13 mouse cellular contexts compared by ENCODE assay signal in the genomic region with DNA sequence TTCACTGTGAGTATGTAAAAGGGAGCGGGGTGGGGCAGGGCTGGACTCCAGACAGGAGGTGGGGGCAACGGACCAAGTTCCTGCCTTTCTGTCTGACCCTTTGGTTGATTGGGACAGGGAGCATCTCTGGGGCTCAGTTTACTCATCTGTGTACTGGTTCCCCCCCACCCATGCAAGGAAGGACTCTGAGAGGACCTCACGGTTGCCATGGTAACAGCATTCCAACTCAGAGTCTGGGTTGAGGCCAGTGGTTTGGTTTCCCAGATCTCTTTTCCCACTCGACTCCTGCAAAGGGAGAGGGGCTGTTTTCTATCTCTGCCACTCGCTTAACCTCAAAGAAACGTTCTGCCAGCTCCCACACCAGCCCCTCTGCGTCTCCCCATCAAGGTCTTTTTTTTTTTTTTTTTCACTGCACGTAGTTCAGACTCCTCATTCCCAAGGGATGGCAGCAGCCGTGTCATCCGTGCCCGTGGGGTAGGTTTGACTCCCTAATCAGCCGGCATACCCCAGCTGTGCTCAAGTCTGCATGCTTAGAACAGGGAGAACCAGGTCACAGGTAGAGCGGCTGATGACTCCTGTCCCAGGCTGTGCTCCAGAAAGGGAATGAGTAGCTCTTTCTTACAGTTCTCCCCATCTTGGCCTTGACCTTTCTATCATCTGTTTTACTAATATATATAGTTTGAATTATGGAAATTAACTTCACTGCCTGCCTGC. TPM values are rescaled to one million over a fixed set of nuclear protein-coding genes. Genes with fewer than 3 reads are reported as not detected.
A peak's percentile ranks its signal among the peaks of the same experiment; 100 is the strongest.
DNase-seq lines count a peak whose midpoint lies in the region; ATAC-seq and TF ChIP-seq lines count a peak whose summit lies in the region.
"Had no signal": no experiment of that assay in that cellular context is flagged by ENCODE, and none has a peak within 500 bp of the region (broad histone marks: within the 10 kb centered on the region; RNA-seq: fewer than 3 reads in every experiment).

No protein-coding gene starts in this region.

- H3K9ac ChIP-seq in heart, embryonic 13.5 days, result 0 out of 2 replicates have a peak overlapping the region, but pooled peaks have one; percentile 28
- 0 out of 2 replicates have a peak overlapping the region, but pooled peaks have one; percentile 8 for H3K9ac ChIP-seq in neural tube, embryonic 13.5 days
- no peak overlapping the region for H3K9ac ChIP-seq in hindbrain, postnatal 0 days (replicated peaks; ENCODE audit: low read length)

- no peak overlapping the region; the same call in 1 of the 2 replicates for H3K4me2 ChIP-seq in heart, embryonic 13.5 days
- no peak overlapping the region for H3K4me2 ChIP-seq in neural tube, embryonic 13.5 days
- no peak overlapping the region; the same call in 1 of the 2 replicates for H3K4me2 ChIP-seq in hindbrain, postnatal 0 days (ENCODE audit: low read depth, low read length)

- no peak overlapping the region for H3K4me3 ChIP-seq in heart, embryonic 13.5 days
- H3K4me3 ChIP-seq in heart, embryonic 10.5 days, result no peak overlapping the region
- H3K4me3 ChIP-seq in neural tube, embryonic 13.5 days, result no peak overlapping the region
- H3K4me3 ChIP-seq in hindbrain, postnatal 0 days (ENCODE audit: low read length), result no peak overlapping the region

- H3K27ac ChIP-seq in heart, embryonic 13.5 days (replicated peaks), result no peak overlapping the region
- no peak overlapping the region for H3K27ac ChIP-seq in heart, embryonic 10.5 days
- no peak overlapping the region for H3K27ac ChIP-seq in neural tube, embryonic 13.5 days (replicated peaks)
- no peak overlapping the region for H3K27ac ChIP-seq in hindbrain, postnatal 0 days
- H3K27ac ChIP-seq: macrophage had no signal

- no peak for TF ChIP-seq CTCF in hindbrain, postnatal 0 days (IDR thresholded peaks at IDR 0.05; ENCODE audit: low read depth)

- intact Hi-C loops in gastrocnemius, postnatal 36 days (cut with DNase I), result no loop called here
- intact Hi-C loops in gastrocnemius, postnatal 14 days (cut with DNase I; ENCODE audit: low total_unique reads), result loop anchor here (5.0 kb wide), 1 partner anchor 34 kb away; the partner anchor contains the start of gene Traip

- no peak for ATAC-seq in heart, embryonic 13.5 days (ENCODE audit: extremely low read depth, insufficient number of reproducible peaks, low FRiP score, low TSS enrichment)
- ATAC-seq in neural tube, embryonic 13.5 days (ENCODE audit: low read depth), result 0 out of 2 replicates have a peak, but pooled peaks have one; percentile 45
- peak; percentile 41 for ATAC-seq in hindbrain, postnatal 0 days

- 31% methylated on average over 13 of the region's 13 CpGs for WGBS in heart, embryonic 13.5 days
- 30% methylated on average over 13 of the region's 13 CpGs for WGBS in heart, embryonic 10.5 days
- 37% methylated on average over 13 of the region's 13 CpGs for WGBS in neural tube, embryonic 13.5 days
- WGBS in hindbrain, postnatal 0 days, result 21% methylated on average over 13 of the region's 13 CpGs

- no peaks in the 10 kb centered on the region for H3K9me3 ChIP-seq in heart, embryonic 13.5 days
- H3K9me3 ChIP-seq in heart, embryonic 10.5 days, result no peaks in the 10 kb centered on the region
- no peaks in the 10 kb centered on the region for H3K9me3 ChIP-seq in neural tube, embryonic 13.5 days
- H3K9me3 ChIP-seq in hindbrain, postnatal 0 days (ENCODE audit: low read length), result no peaks in the 10 kb centered on the region

- no peak for DNase-seq in heart, embryonic 10.5 days (ENCODE audit: low spot score)
- DNase-seq in neural tube, embryonic 10.5 days (ENCODE audit: extremely low spot score, low spot score), result no peak
- DNase-seq in hindbrain, postnatal 0 days (ENCODE audit: low spot score), result peak; percentile 76
- peak; percentile 44 for DNase-seq in yolk sac, embryonic 10.5 days (ENCODE audit: low spot score)
- no peak for DNase-seq in gastrocnemius, postnatal 36 days
- no peak for DNase-seq in gastrocnemius, postnatal 14 days
- DNase-seq: adrenal gland, adult 8-10 months; heart, adult 18-20 months had no signal

- peaks cover under 1% of the 10 kb centered on the region; the same call in 1 of the 2 replicates for H3K36me3 ChIP-seq in heart, embryonic 13.5 days
- H3K36me3 ChIP-seq in heart, embryonic 10.5 days, result 0 out of 2 replicates have a peak, but pooled peaks cover 4% of the 10 kb centered on the region
- no peaks in the 10 kb centered on the region for H3K36me3 ChIP-seq in neural tube, embryonic 13.5 days
- H3K36me3 ChIP-seq in hindbrain, postnatal 0 days (ENCODE audit: insufficient read depth, low read length), result no peaks in the 10 kb centered on the region

- peaks cover 40% of the 10 kb centered on the region for H3K27me3 ChIP-seq in heart, embryonic 13.5 days (replicated peaks)
- H3K27me3 ChIP-seq in heart, embryonic 10.5 days (ENCODE audit: insufficient read depth, poor library complexity, severe bottlenecking), result peaks cover 35% of the 10 kb centered on the region; the same call in 1 of the 2 replicates
- no peaks in the 10 kb centered on the region for H3K27me3 ChIP-seq in neural tube, embryonic 13.5 days
- H3K27me3 ChIP-seq in hindbrain, postnatal 0 days (ENCODE audit: insufficient read depth, low read length), result no peaks in the 10 kb centered on the region

- peaks cover 19% of the 10 kb centered on the region for H3K4me1 ChIP-seq in heart, embryonic 13.5 days
- peaks cover 32% of the 10 kb centered on the region for H3K4me1 ChIP-seq in heart, embryonic 10.5 days
- peaks cover 12% of the 10 kb centered on the region for H3K4me1 ChIP-seq in neural tube, embryonic 13.5 days (replicated peaks)
- H3K4me1 ChIP-seq in hindbrain, postnatal 0 days (ENCODE audit: insufficient read depth, low read length), result peaks cover 8% of the 10 kb centered on the region

RNA-seq across cellular contexts. Expression of gene Actl11, which starts 10.2 kb away (rescaled TPM):
- not detected in 2 replicates for polyA plus RNA-seq in heart, embryonic 13.5 days (2015; fragmentation: Nextera tagmentation; extraction: Ambion mirVana)
- not detected in 2 replicates for polyA plus RNA-seq in heart, embryonic 10.5 days (2016; fragmentation: Nextera tagmentation; extraction: Ambion mirVana)
- not detected in 2 replicates for polyA plus RNA-seq in neural tube, embryonic 13.5 days (2015; fragmentation: Nextera tagmentation; extraction: Ambion mirVana)
- total RNA-seq in hindbrain, postnatal 0 days (2014; rRNA removed), result not detected in 2 replicates
- not detected in 2 replicates for polyA plus RNA-seq in hindbrain, postnatal 0 days (2015; fragmentation: Nextera tagmentation; extraction: Ambion mirVana)
- total RNA-seq in gastrocnemius, postnatal 36 days (2021), result not detected
- not detected for total RNA-seq in gastrocnemius, postnatal 14 days (2021)
- total RNA-seq: adrenal gland, adult 8-10 months; CH12.LX; heart, adult 18-20 months; layer of hippocampus, adult 18-20 months had no signal
- polyA plus RNA-seq: macrophage had no signal

RNA-seq across cellular contexts. Expression of gene Mst1r, which starts 11.4 kb away (rescaled TPM):
- polyA plus RNA-seq in heart, embryonic 13.5 days (2015; fragmentation: Nextera tagmentation; extraction: Ambion mirVana), result 2.7 and 4.1 TPM in 2 replicates
- 3.8 and 4.1 TPM in 2 replicates for polyA plus RNA-seq in heart, embryonic 10.5 days (2016; fragmentation: Nextera tagmentation; extraction: Ambion mirVana)
- polyA plus RNA-seq in neural tube, embryonic 13.5 days (2015; fragmentation: Nextera tagmentation; extraction: Ambion mirVana), result 2.9 and 3.4 TPM in 2 replicates
- 0.61 and 2.7 TPM in 2 replicates for total RNA-seq in hindbrain, postnatal 0 days (2014; rRNA removed)
- 0.68 and 0.69 TPM in 2 replicates for polyA plus RNA-seq in hindbrain, postnatal 0 days (2015; fragmentation: Nextera tagmentation; extraction: Ambion mirVana)
- under 1 TPM; 0.59 to 0.61 TPM for total RNA-seq in gastrocnemius, postnatal 36 days (2021)
- 1 to 10 TPM; 1.2 to 1.8 TPM for total RNA-seq in gastrocnemius, postnatal 14 days (2021)
- total RNA-seq: CH12.LX had no signal
- polyA plus RNA-seq: macrophage had no signal

RNA-seq across cellular contexts. Expression of gene Camkv, which starts 17.4 kb away (rescaled TPM):
- polyA plus RNA-seq in heart, embryonic 13.5 days (2015; fragmentation: Nextera tagmentation; extraction: Ambion mirVana), result 0.63 and 1.0 TPM in 2 replicates
- 0.79 and 2.3 TPM in 2 replicates for polyA plus RNA-seq in heart, embryonic 10.5 days (2016; fragmentation: Nextera tagmentation; extraction: Ambion mirVana)
- 11.4 and 12.8 TPM in 2 replicates for polyA plus RNA-seq in neural tube, embryonic 13.5 days (2015; fragmentation: Nextera tagmentation; extraction: Ambion mirVana)
- total RNA-seq in hindbrain, postnatal 0 days (2014; rRNA removed), result 80.1 and 87.4 TPM in 2 replicates
- 59.1 and 61.5 TPM in 2 replicates for polyA plus RNA-seq in hindbrain, postnatal 0 days (2015; fragmentation: Nextera tagmentation; extraction: Ambion mirVana)
- total RNA-seq in gastrocnemius, postnatal 36 days (2021), result under 1 TPM in 1 of 2 experiments, not detected in 1; 0.28 TPM
- total RNA-seq in gastrocnemius, postnatal 14 days (2021), result under 1 TPM; 0.16 to 0.24 TPM
- total RNA-seq: CH12.LX; heart, adult 18-20 months had no signal
- polyA plus RNA-seq: macrophage had no signal

RNA-seq across cellular contexts. Expression of gene Mon1a, which starts 30.1 kb away (rescaled TPM):
- polyA plus RNA-seq in heart, embryonic 13.5 days (2015; fragmentation: Nextera tagmentation; extraction: Ambion mirVana), result 8.1 and 9.1 TPM in 2 replicates
- 10.7 and 10.8 TPM in 2 replicates for polyA plus RNA-seq in heart, embryonic 10.5 days (2016; fragmentation: Nextera tagmentation; extraction: Ambion mirVana)
- polyA plus RNA-seq in neural tube, embryonic 13.5 days (2015; fragmentation: Nextera tagmentation; extraction: Ambion mirVana), result 25.6 and 26.6 TPM in 2 replicates
- total RNA-seq in hindbrain, postnatal 0 days (2014; rRNA removed), result 21.9 and 28.2 TPM in 2 replicates
- polyA plus RNA-seq in hindbrain, postnatal 0 days (2015; fragmentation: Nextera tagmentation; extraction: Ambion mirVana), result 13.2 and 13.8 TPM in 2 replicates
- total RNA-seq in gastrocnemius, postnatal 36 days (2021), result 10 to 100 TPM in 1 of 2 experiments, 1 to 10 TPM in 1; 8.7 to 10.4 TPM
- 1 to 10 TPM; 5.9 to 6.7 TPM for total RNA-seq in gastrocnemius, postnatal 14 days (2021)

RNA-seq across cellular contexts. Expression of gene Traip, which starts 31.9 kb away (rescaled TPM):
- polyA plus RNA-seq in heart, embryonic 13.5 days (2015; fragmentation: Nextera tagmentation; extraction: Ambion mirVana), result 11.9 and 12.4 TPM in 2 replicates
- polyA plus RNA-seq in heart, embryonic 10.5 days (2016; fragmentation: Nextera tagmentation; extraction: Ambion mirVana), result 18.7 and 30.8 TPM in 2 replicates
- polyA plus RNA-seq in neural tube, embryonic 13.5 days (2015; fragmentation: Nextera tagmentation; extraction: Ambion mirVana), result 6.7 and 8.7 TPM in 2 replicates
- 8.4 and 23.3 TPM in 2 replicates for total RNA-seq in hindbrain, postnatal 0 days (2014; rRNA removed)
- 9.2 and 10.5 TPM in 2 replicates for polyA plus RNA-seq in hindbrain, postnatal 0 days (2015; fragmentation: Nextera tagmentation; extraction: Ambion mirVana)
- under 1 TPM; 0.35 to 0.56 TPM for total RNA-seq in gastrocnemius, postnatal 36 days (2021)
- total RNA-seq in gastrocnemius, postnatal 14 days (2021), result 1 to 10 TPM in 1 of 2 experiments, under 1 TPM in 1; 0.97 to 1.1 TPM

Comparison
In these comparisons a context has a peak if more than half of its experiments do, and no peak if none do; other contexts are left out.
1. DNase-seq: peak in hindbrain, postnatal 0 days (single experiment) and yolk sac, embryonic 10.5 days (single experiment); none in heart, embryonic 10.5 days (single experiment), neural tube, embryonic 10.5 days (single experiment), gastrocnemius, postnatal 36 days (0 of 2) and gastrocnemius, postnatal 14 days (single experiment).